Mouse (Mus musculus) hindbrain, embryonic 13.5 days (tissue): ENCODE measurements around the gene Itga5. TPM values are rescaled to one million over a fixed set of nuclear protein-coding genes. Genes with fewer than 3 reads are reported as not detected.

Experiments used
- ATAC-seq: fragments of 200-750 bp; cut with Nextera tagmentation; 2 replicates; pipeline ENCODE4 v1.8.0; 2017; ENCODE audit warnings: moderate TSS enrichment; ENCODE audit not compliant: low FRiP score
- H3K27ac ChIP-seq: fragments of 300-500 bp; sonication (generic); 2 replicates; pipeline ENCODE4 v1.5.1; 2015; ENCODE audit warnings: inconsistent platforms, mild to moderate bottlenecking, moderate library complexity
- H3K27me3 ChIP-seq: fragments of 300-500 bp; sonication (generic); 2 replicates; pipeline ENCODE4 v1.6.1; 2015; ENCODE audit warnings: mild to moderate bottlenecking, inconsistent platforms
- H3K36me3 ChIP-seq: fragments of 300-500 bp; sonication (generic); 2 replicates; pipeline ENCODE4 v1.6.1; 2015; ENCODE audit warnings: mild to moderate bottlenecking, inconsistent platforms
- H3K4me1 ChIP-seq: fragments of 300-500 bp; sonication (generic); replicated peaks from 2 replicates; pipeline ENCODE4 v1.6.1; 2015; ENCODE audit warnings: inconsistent platforms
- H3K4me2 ChIP-seq: fragments of 300-500 bp; sonication (generic); 2 replicates; pipeline ENCODE4 v1.6.1; 2015; ENCODE audit warnings: inconsistent platforms, mild to moderate bottlenecking, moderate library complexity
- H3K4me3 ChIP-seq: fragments of 300-500 bp; sonication (generic); 2 replicates; pipeline ENCODE4 v1.5.1; 2015; ENCODE audit warnings: mild to moderate bottlenecking, inconsistent platforms
- H3K9ac ChIP-seq: fragments of 300-500 bp; sonication (generic); 2 replicates; pipeline ENCODE4 v1.6.1; 2015; ENCODE audit warnings: mild to moderate bottlenecking, inconsistent platforms
- H3K9me3 ChIP-seq: fragments of 300-500 bp; sonication (generic); 2 replicates; pipeline ENCODE4 v1.6.1; 2016; ENCODE audit warnings: inconsistent platforms
- WGBS: fragments of 180-500 bp; shearing (Covaris S2); methylation state at CpG from one replicate; pipeline ENCODE4 v1.1.7; 2015; 5-methylcytosine and 5-hydroxymethylcytosine counted together
- polyA plus RNA-seq: library from polyadenylated mRNA; unstranded; fragments of >200 nt; fragmentation: Nextera tagmentation; extraction: Ambion mirVana; gene quantifications from 2 replicates; pipeline ENCODE4 v1.2.1, GENCODE M21; 2015

Itga5 gene
- polyA plus RNA-seq, 1 experiment from 2014 or later = 8.6 TPM

- Histone ChIP-seq H3K9ac (peak overlapping the region; percentile 63), H3K27me3 (no peaks in the 10 kb centered on the region), H3K4me3 (no peak overlapping the region), H3K27ac (peak overlapping the region; percentile 100), H3K9me3 (no peaks in the 10 kb centered on the region), H3K4me2 (no peak overlapping the region; the same call in 1 of the 2 replicates), H3K4me1 (peaks cover 89% of the 10 kb centered on the region), H3K36me3 (no peaks in the 10 kb centered on the region)
- ATAC-seq = no peak
- 13% methylated on average over 6 of the region's 6 CpGs for WGBS
These were observed 64.1 kb downstream of the Itga5 start for GRCm38 (mm10) chr15:103302341-103303021.

GRCm38 (mm10) chr15:103301547-103302340 is 64.8 kb downstream of the Itga5 start:
- Histone ChIP-seq H3K36me3 (no peaks in the 10 kb centered on the region), H3K9me3 (no peaks in the 10 kb centered on the region), H3K27ac (peak overlapping the region; percentile 100), H3K27me3 (no peaks in the 10 kb centered on the region), H3K4me2 (peak overlapping the region; percentile 25), H3K4me1 (peaks cover 91% of the 10 kb centered on the region), H3K4me3 (no peak overlapping the region), H3K9ac (peak overlapping the region; percentile 63)
- ATAC-seq = no peak
- WGBS = 25% methylated on average over 5 of the region's 5 CpGs

GRCm38 (mm10) chr15:103301046-103301445 is 65.5 kb downstream of the Itga5 start:
- peak overlapping the region; percentile 67 for H3K9ac ChIP-seq
- H3K27ac ChIP-seq = peak overlapping the region; percentile 100
- peak overlapping the region; percentile 49 for H3K4me2 ChIP-seq
- peaks cover 93% of the 10 kb centered on the region for H3K4me1 ChIP-seq
- no peaks in the 10 kb centered on the region for H3K9me3 ChIP-seq
- no peaks in the 10 kb centered on the region for H3K27me3 ChIP-seq
- H3K4me3 ChIP-seq = no peak overlapping the region
- H3K36me3 ChIP-seq = peaks cover 4% of the 10 kb centered on the region; the same call in 1 of the 2 replicates
- WGBS = 17% methylated on average over 2 of the region's 2 CpGs
- ATAC-seq = no peak

- Histone ChIP-seq H3K36me3 (peaks cover 4% of the 10 kb centered on the region; the same call in 1 of the 2 replicates), H3K27me3 (no peaks in the 10 kb centered on the region), H3K4me3 (peak overlapping the region; percentile 24), H3K9ac (peak overlapping the region; percentile 67), H3K9me3 (no peaks in the 10 kb centered on the region), H3K4me1 (peaks cover 93% of the 10 kb centered on the region), H3K27ac (peak overlapping the region; percentile 100), H3K4me2 (peak overlapping the region; percentile 49)
- ATAC-seq = peak; percentile 2; the same call in 1 of the 2 replicates
- 5% methylated on average over 2 of the region's 2 CpGs for WGBS
These were observed 66.0 kb downstream of the Itga5 start for GRCm38 (mm10) chr15:103300560-103300959.

GRCm38 (mm10) chr15:103300067-103300471 is 66.5 kb downstream of the Itga5 start:
- 2% methylated on average over 18 of the region's 18 CpGs for WGBS
- Histone ChIP-seq H3K36me3 (peaks cover 7% of the 10 kb centered on the region; the same call in 1 of the 2 replicates), H3K4me2 (peak overlapping the region; percentile 49), H3K27me3 (no peaks in the 10 kb centered on the region), H3K9me3 (no peaks in the 10 kb centered on the region), H3K4me1 (peaks cover 97% of the 10 kb centered on the region), H3K27ac (peak overlapping the region; percentile 100), H3K4me3 (peak overlapping the region; percentile 24), H3K9ac (peak overlapping the region; percentile 67)
- peak; percentile 73 for ATAC-seq

GRCm38 (mm10) chr15:103299644-103300043 is 66.9 kb downstream of the Itga5 start:
- H3K4me3 ChIP-seq = peak overlapping the region; percentile 24
- peak overlapping the region; percentile 100 for H3K27ac ChIP-seq
- peak; percentile 11 for ATAC-seq
- 22% methylated on average over 8 of the region's 8 CpGs for WGBS
- no peaks in the 10 kb centered on the region for H3K9me3 ChIP-seq
- H3K27me3 ChIP-seq = no peaks in the 10 kb centered on the region
- peak overlapping the region; percentile 67 for H3K9ac ChIP-seq
- peak overlapping the region; percentile 49 for H3K4me2 ChIP-seq
- peaks cover 95% of the 10 kb centered on the region for H3K4me1 ChIP-seq
- peaks cover 7% of the 10 kb centered on the region; the same call in 1 of the 2 replicates for H3K36me3 ChIP-seq

- peak overlapping the region; percentile 100 for H3K27ac ChIP-seq
- H3K9me3 ChIP-seq = no peaks in the 10 kb centered on the region
- H3K4me2 ChIP-seq = peak overlapping the region; percentile 49
- H3K27me3 ChIP-seq = no peaks in the 10 kb centered on the region
- 71% methylated on average over 5 of the region's 5 CpGs for WGBS
- peaks cover 7% of the 10 kb centered on the region; the same call in 1 of the 2 replicates for H3K36me3 ChIP-seq
- H3K4me3 ChIP-seq = no peak overlapping the region
- ATAC-seq = no peak
- H3K4me1 ChIP-seq = peaks cover 89% of the 10 kb centered on the region
- peak overlapping the region; percentile 67 for H3K9ac ChIP-seq
These were observed 67.5 kb downstream of the Itga5 start for GRCm38 (mm10) chr15:103298861-103299616.

GRCm38 (mm10) chr15:103298026-103298425 is 68.5 kb downstream of the Itga5 start:
- Histone ChIP-seq H3K36me3 (peaks cover 17% of the 10 kb centered on the region), H3K4me2 (no peak overlapping the region), H3K27me3 (no peaks in the 10 kb centered on the region), H3K9ac (peak overlapping the region; percentile 39; the same call in 1 of the 2 replicates), H3K9me3 (no peaks in the 10 kb centered on the region), H3K4me1 (peaks cover 79% of the 10 kb centered on the region), H3K4me3 (no peak overlapping the region), H3K27ac (peak overlapping the region; percentile 100)
- no peak for ATAC-seq
- WGBS = 33% methylated on average over 3 of the region's 3 CpGs

- Histone ChIP-seq H3K4me2 (no peak overlapping the region), H3K27me3 (no peaks in the 10 kb centered on the region), H3K4me1 (peaks cover 72% of the 10 kb centered on the region), H3K36me3 (peaks cover 24% of the 10 kb centered on the region), H3K9me3 (no peaks in the 10 kb centered on the region), H3K4me3 (no peak overlapping the region), H3K27ac (peak overlapping the region; percentile 100), H3K9ac (peak overlapping the region; percentile 39; the same call in 1 of the 2 replicates)
- no peak for ATAC-seq
- 25% methylated on average over 6 of the region's 6 CpGs for WGBS
These were observed 69.2 kb downstream of the Itga5 start for GRCm38 (mm10) chr15:103297313-103297712.

- H3K27me3 ChIP-seq = no peaks in the 10 kb centered on the region
- H3K27ac ChIP-seq = peak overlapping the region; percentile 100
- H3K4me2 ChIP-seq = no peak overlapping the region
- H3K4me1 ChIP-seq = peaks cover 63% of the 10 kb centered on the region
- no peaks in the 10 kb centered on the region for H3K9me3 ChIP-seq
- 10% methylated on average over 5 of the region's 5 CpGs for WGBS
- ATAC-seq = no peak
- peak overlapping the region; percentile 35; the same call in 1 of the 2 replicates for H3K9ac ChIP-seq
- H3K36me3 ChIP-seq = peaks cover 37% of the 10 kb centered on the region
- H3K4me3 ChIP-seq = no peak overlapping the region
These were observed 70.7 kb downstream of the Itga5 start for GRCm38 (mm10) chr15:103295851-103296250.

- no peak for ATAC-seq
- Histone ChIP-seq H3K4me1 (peaks cover 61% of the 10 kb centered on the region), H3K27ac (no peak overlapping the region), H3K9ac (no peak overlapping the region), H3K9me3 (no peaks in the 10 kb centered on the region), H3K4me3 (no peak overlapping the region), H3K36me3 (peaks cover 42% of the 10 kb centered on the region), H3K27me3 (no peaks in the 10 kb centered on the region), H3K4me2 (no peak overlapping the region)
- WGBS = 71% methylated on average over 2 of the region's 2 CpGs
These were observed 71.9 kb downstream of the Itga5 start for GRCm38 (mm10) chr15:103294649-103295048.
